Mouse (Mus musculus): ENCODE measurements around the gene Alg13. TPM values are rescaled to one million over a fixed set of nuclear protein-coding genes. Genes with fewer than 3 reads are reported as not detected.

The Alg13 gene
- 21.3 TPM for total RNA-seq (2023)

DNA sequence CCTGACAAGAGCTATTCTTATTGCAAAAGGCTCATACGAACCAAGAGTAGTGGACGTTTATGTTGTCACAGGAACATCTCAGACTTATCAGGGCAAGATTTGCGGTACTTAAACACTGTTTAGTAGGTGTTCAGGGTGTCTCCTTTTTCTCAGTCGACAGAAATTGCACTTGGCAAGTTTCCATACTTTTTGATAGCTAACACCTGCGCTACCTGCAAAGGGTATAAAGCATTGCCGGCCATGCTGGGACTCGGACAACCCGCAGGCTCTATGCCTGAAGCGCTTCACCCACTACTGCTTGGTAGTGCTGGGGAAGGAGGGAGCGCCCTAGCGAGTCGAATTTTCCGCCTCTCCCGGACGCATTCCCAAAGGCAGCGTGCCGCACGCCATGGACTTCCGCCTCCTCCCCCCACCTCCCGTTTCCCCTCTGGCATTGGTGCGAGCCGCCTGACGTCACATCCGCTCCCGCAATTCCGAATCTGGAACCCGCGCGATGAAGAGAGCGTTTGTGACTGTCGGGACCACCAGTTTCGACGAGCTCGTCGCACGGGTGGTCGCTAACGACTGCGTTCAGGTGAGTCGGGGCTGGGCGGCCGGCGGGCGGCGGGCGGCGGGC lies at the start of gene Alg13:
Gene Alg13 (plus strand): TSS at position 257 of the 616 bp plus-strand sequence.

Other genes starting within 250 kb of the Alg13 start
- not detected for gene A730046J19Rik, start 164.1 kb upstream of the Alg13 start, total RNA-seq (2023)
- gene Trpc5os, start 138.8 kb downstream of the Alg13 start, total RNA-seq (2023) = not detected

Data from CD4-positive naive resting alpha-beta T cell, adult 57 days (primary cell).